Mouse (Mus musculus) G1E (cell line): ENCODE data around the gene Ppm1m.

Experiments used
- CTCF ChIP-seq: IDR thresholded peaks from 2 replicates; pipeline ENCODE4 v1.5.1; 2012; ENCODE audit warnings: low read depth, low read length, inconsistent platforms, mixed read lengths
- GATA1 ChIP-seq: IDR thresholded peaks from 2 replicates; pipeline ENCODE4 v1.6.1; 2012; ENCODE audit warnings: borderline replicate concordance, low read length, inconsistent platforms, mixed read lengths
- POLR2AphosphoS5 ChIP-seq: IDR thresholded peaks from 2 replicates; pipeline ENCODE4 v1.6.1; 2012; ENCODE audit warnings: low read depth, low read length, inconsistent platforms; ENCODE audit not compliant: insufficient replicate concordance
- TAL1 ChIP-seq: conservative IDR thresholded peaks from 2 replicates; pipeline ENCODE4 v1.6.1; 2012; ENCODE audit warnings: low read depth, low read length, inconsistent platforms, mixed read lengths

DNA sequence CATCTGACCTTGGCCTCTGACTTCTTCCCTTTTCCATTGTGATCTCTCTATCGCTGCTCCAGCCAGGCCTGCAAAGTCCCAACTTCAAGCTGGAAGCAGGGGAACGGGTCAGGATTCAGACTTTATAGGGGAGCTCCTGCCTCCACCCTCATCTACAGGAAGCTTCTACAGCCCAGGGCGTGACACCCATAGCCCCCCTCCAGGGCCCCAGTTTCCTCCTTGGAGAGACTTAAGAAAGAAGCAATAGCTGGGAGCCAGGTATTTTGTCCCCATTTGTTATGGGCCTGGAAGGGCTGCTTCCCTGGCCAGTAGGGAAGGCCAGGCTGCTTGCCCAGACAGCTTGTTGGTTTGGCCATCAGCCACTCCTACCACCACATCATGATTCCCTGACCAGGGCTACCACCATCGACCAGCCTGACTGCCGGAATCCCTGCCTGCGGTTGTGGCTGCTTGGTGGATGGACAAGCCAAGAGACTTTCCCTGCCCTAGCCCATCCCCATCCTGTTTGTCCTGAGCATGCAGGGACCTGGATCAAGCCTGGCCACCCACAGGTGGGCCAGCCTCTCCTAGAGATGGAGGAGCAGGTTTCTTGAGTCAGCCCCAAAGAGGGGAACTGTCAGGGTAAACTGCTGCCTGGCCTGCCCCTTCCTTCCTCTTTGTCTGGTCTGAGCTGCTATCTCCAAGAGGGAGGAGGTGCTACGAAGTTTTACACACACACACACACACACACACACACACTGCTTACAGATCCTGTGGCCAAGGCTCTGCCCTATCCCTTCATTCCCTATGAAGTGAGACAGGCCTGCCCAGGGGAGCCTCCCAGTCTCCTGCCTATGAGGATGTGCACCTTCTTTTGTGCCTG lies 4.7 kb upstream of the Ppm1m start:
- TF ChIP-seq CTCF: no peak
- TF ChIP-seq GATA1: no peak
- TF ChIP-seq TAL1: no peak
- no peak for TF ChIP-seq POLR2AphosphoS5
